Mouse (Mus musculus) liver, adult 2 months (tissue): Measurements from ENCODE around the gene Ovol2. TPM values are rescaled to one million over a fixed set of nuclear protein-coding genes. Genes with fewer than 3 reads are reported as not detected.

ENCODE experiments used
- DNase-seq: peaks from one replicate; pipeline ENCODE4 v3.0.0-alpha.2; 2011; ENCODE audit warnings: low read depth, low spot score; ENCODE audit errors: extremely low read depth
- H3K27ac ChIP-seq: fragments of 200-500 bp; replicated peaks from 2 replicates; pipeline ENCODE4 v1.5.1; 2012; ENCODE audit warnings: low read depth, mild to moderate bottlenecking, control low read depth, inconsistent platforms, low read length; ENCODE audit not compliant: insufficient read depth
- H3K27me3 ChIP-seq: fragments of 200-500 bp; 2 replicates; pipeline ENCODE4 v1.6.1; 2012; ENCODE audit warnings: mild to moderate bottlenecking, moderate library complexity, low read length, inconsistent platforms; ENCODE audit not compliant: control insufficient read depth, insufficient read depth
- H3K36me3 ChIP-seq: fragments of 200-500 bp; 2 replicates; pipeline ENCODE4 v1.6.1; 2012; ENCODE audit warnings: low read length, inconsistent platforms; ENCODE audit not compliant: control insufficient read depth, insufficient read depth
- H3K4me1 ChIP-seq: fragments of 200-500 bp; 2 replicates; pipeline ENCODE4 v1.6.1; 2011; ENCODE audit warnings: low read length; ENCODE audit not compliant: control insufficient read depth, insufficient read depth
- H3K4me3 ChIP-seq: fragments of 200-500 bp; 2 replicates; pipeline ENCODE4 v1.5.1; 2011; ENCODE audit warnings: low read depth, mild to moderate bottlenecking, control low read depth, low read length, moderate library complexity; ENCODE audit not compliant: insufficient read depth
- H3K79me2 ChIP-seq: fragments of 200-500 bp; 2 replicates; pipeline ENCODE4 v1.6.1; 2012; ENCODE audit warnings: inconsistent platforms, mild to moderate bottlenecking, low read length, moderate library complexity; ENCODE audit not compliant: control insufficient read depth, insufficient read depth
- H3K9ac ChIP-seq: fragments of 200-500 bp; 2 replicates; pipeline ENCODE4 v1.6.1; 2012; ENCODE audit warnings: low read depth, mild to moderate bottlenecking, control low read depth, inconsistent platforms, low read length
- CTCF ChIP-seq: fragments of 200-500 bp; IDR thresholded peaks from 2 replicates; pipeline ENCODE4 v1.5.1; 2011; ENCODE audit warnings: low read depth, low read length, control low read depth
- POLR2A ChIP-seq: fragments of 200-500 bp; IDR thresholded peaks from 2 replicates; pipeline ENCODE4 v1.6.1; 2011; ENCODE audit warnings: low read length, control low read depth; ENCODE audit not compliant: insufficient read depth; ENCODE audit errors: extremely low read depth
- WGBS: fragments of 180-500 bp; shearing (Covaris S2); methylation state at CpG from one replicate; pipeline ENCODE4 v1.1.7; 2018; 5-methylcytosine and 5-hydroxymethylcytosine counted together
- polyA plus RNA-seq: library from polyadenylated mRNA; depleted of rRNA; stranded (reverse); fragments of >200 nt; gene quantifications from 2 replicates; pipeline ENCODE4 v1.2.3, GENCODE M21; 2012; rRNA removed
- total RNA-seq: library from RNA; depleted of rRNA; stranded (reverse); fragments of >200 nt; gene quantifications from 2 replicates; pipeline ENCODE4 v1.2.3, GENCODE M21; 2014; rRNA removed

The Ovol2 gene
- total and polyA plus RNA-seq, 2 experiments: 0.18 TPM; not detected in 1

- H3K27me3 ChIP-seq: no peaks in the 10 kb centered on the region
- peaks cover 23% of the 10 kb centered on the region for H3K4me1 ChIP-seq
- no peak for DNase-seq
- H3K9ac ChIP-seq: peak overlapping the region; percentile 11; the same call in 1 of the 2 replicates
- peak overlapping the region; percentile 49 for H3K27ac ChIP-seq
- H3K4me3 ChIP-seq: no peak overlapping the region
- TF ChIP-seq POLR2A (no peak), CTCF (no peak)
- peaks cover 24% of the 10 kb centered on the region; the same call in 1 of the 2 replicates for H3K79me2 ChIP-seq
- H3K36me3 ChIP-seq: peaks cover 9% of the 10 kb centered on the region; the same call in 1 of the 2 replicates
- 57% methylated on average over 3 of the region's 3 CpGs for WGBS
These were observed 66.8 kb downstream of the Ovol2 start for GRCm38 (mm10) chr2:144265120-144265488.

GRCm38 (mm10) chr2:144264398-144265119 is 67.4 kb downstream of the Ovol2 start:
- Histone ChIP-seq H3K79me2 (peaks cover 24% of the 10 kb centered on the region; the same call in 1 of the 2 replicates), H3K36me3 (peaks cover 11% of the 10 kb centered on the region), H3K4me3 (no peak overlapping the region), H3K4me1 (peaks cover 23% of the 10 kb centered on the region), H3K9ac (peak overlapping the region; percentile 11; the same call in 1 of the 2 replicates), H3K27ac (peak overlapping the region; percentile 49), H3K27me3 (no peaks in the 10 kb centered on the region)
- TF ChIP-seq POLR2A: no peak
- no peak for TF ChIP-seq CTCF
- WGBS: 22% methylated on average over 5 of the region's 5 CpGs
- DNase-seq: peak; percentile 74

GRCm38 (mm10) chr2:144262837-144263236 is 69.1 kb downstream of the Ovol2 start:
- no peak overlapping the region for H3K9ac ChIP-seq
- H3K36me3 ChIP-seq: peaks cover 28% of the 10 kb centered on the region
- peaks cover 23% of the 10 kb centered on the region for H3K4me1 ChIP-seq
- no peak for TF ChIP-seq CTCF
- no peak for TF ChIP-seq POLR2A
- H3K4me3 ChIP-seq: no peak overlapping the region
- 56% methylated on average over 2 of the region's 2 CpGs for WGBS
- peaks cover 24% of the 10 kb centered on the region; the same call in 1 of the 2 replicates for H3K79me2 ChIP-seq
- H3K27me3 ChIP-seq: no peaks in the 10 kb centered on the region
- no peak overlapping the region for H3K27ac ChIP-seq
- no peak for DNase-seq

Other genes with a start within 250 kb of the Ovol2 start
- 6.8 and 7.2 TPM in 2 replicates for gene Mgme1, start 61.5 kb downstream of the Ovol2 start, total RNA-seq
- gene Mgme1, start 61.5 kb downstream of the Ovol2 start, polyA plus RNA-seq: 3.0 and 3.5 TPM in 2 replicates
- 60.3 and 62.4 TPM in 2 replicates for gene Snx5, start 61.2 kb downstream of the Ovol2 start, total RNA-seq
- gene Snx5, start 61.2 kb downstream of the Ovol2 start, polyA plus RNA-seq: 17.2 and 21.8 TPM in 2 replicates
- gene Kat14, start 36.8 kb upstream of the Ovol2 start, total RNA-seq: 10.2 and 16.4 TPM in 2 replicates
- 15.8 TPM in 2 replicates for gene Kat14, start 36.8 kb upstream of the Ovol2 start, polyA plus RNA-seq
- not detected in 2 replicates for gene Pet117, start 36.9 kb upstream of the Ovol2 start, total RNA-seq
- gene Pet117, start 36.9 kb upstream of the Ovol2 start, polyA plus RNA-seq: not detected in 2 replicates
- gene Dzank1, start 195.3 kb upstream of the Ovol2 start, total RNA-seq: 0.18 and 0.34 TPM in 2 replicates
- gene Dzank1, start 195.3 kb upstream of the Ovol2 start, polyA plus RNA-seq: 0.09 and 0.48 TPM in 2 replicates
- 8.1 and 8.9 TPM in 2 replicates for gene Polr3f, start 195.6 kb upstream of the Ovol2 start, total RNA-seq
- 3.0 and 5.1 TPM in 2 replicates for gene Polr3f, start 195.6 kb upstream of the Ovol2 start, polyA plus RNA-seq
- 16.1 and 17.1 TPM in 2 replicates for gene Rbbp9, start 218.7 kb upstream of the Ovol2 start, total RNA-seq
- 7.1 and 9.2 TPM in 2 replicates for gene Rbbp9, start 218.7 kb upstream of the Ovol2 start, polyA plus RNA-seq
- gene Sec23b, start 224.1 kb upstream of the Ovol2 start, total RNA-seq: 41.1 and 49.7 TPM in 2 replicates
- gene Sec23b, start 224.1 kb upstream of the Ovol2 start, polyA plus RNA-seq: 41.0 and 47.6 TPM in 2 replicates